Mouse (Mus musculus): ENCODE data around the gene Imp4. TPM values are rescaled to one million over a fixed set of nuclear protein-coding genes. Genes with fewer than 3 reads are reported as not detected.

Imp4 gene
- polyA plus RNA-seq, 1 experiment from 2014 or later = 49.3 TPM

GRCm38 (mm10) chr1:34489852-34490541 is 50.3 kb downstream of the Imp4 start:
- Histone ChIP-seq H3K4me2 (ENCODE audit: low read length) (no peak overlapping the region), H3K9me3 (replicated peaks; ENCODE audit: control insufficient read depth, low read length, poor library complexity, severe bottlenecking) (no peaks in the 10 kb centered on the region), H3K4me3 (ENCODE audit: low read depth, low read length) (no peak overlapping the region), H3K9ac (ENCODE audit: low read depth, low read length) (no peak overlapping the region), H3K27me3 (ENCODE audit: control insufficient read depth, insufficient read depth, low read depth, low read length) (no peaks in the 10 kb centered on the region), H3K36me3 (ENCODE audit: control insufficient read depth, insufficient read depth, low read length) (no peaks in the 10 kb centered on the region), H3K4me1 (ENCODE audit: control insufficient read depth, insufficient read depth, low read length) (peaks cover 2% of the 10 kb centered on the region; the same call in 1 of the 2 replicates), H3K27ac (ENCODE audit: low read length) (no peak overlapping the region)
- ATAC-seq = no peak
- 88% methylated on average over 6 of the region's 6 CpGs for WGBS

- Histone ChIP-seq H3K4me2 (ENCODE audit: low read length) (no peak overlapping the region), H3K9me3 (replicated peaks; ENCODE audit: control insufficient read depth, low read length, poor library complexity, severe bottlenecking) (no peaks in the 10 kb centered on the region), H3K27me3 (ENCODE audit: control insufficient read depth, insufficient read depth, low read depth, low read length) (no peaks in the 10 kb centered on the region), H3K4me3 (ENCODE audit: low read depth, low read length) (no peak overlapping the region), H3K27ac (ENCODE audit: low read length) (no peak overlapping the region), H3K36me3 (ENCODE audit: control insufficient read depth, insufficient read depth, low read length) (no peaks in the 10 kb centered on the region), H3K9ac (ENCODE audit: low read depth, low read length) (no peak overlapping the region), H3K4me1 (ENCODE audit: control insufficient read depth, insufficient read depth, low read length) (no peaks in the 10 kb centered on the region)
- no peak for ATAC-seq
- WGBS = 86% methylated on average over 4 of the region's 4 CpGs
Measured at GRCm38 (mm10) chr1:34491480-34491879, 51.8 kb downstream of the Imp4 start.

Small RNAs within 50 kb of the gene (microRNA-seq; reads per million reads assigned to microRNA genes)
- gene Mir5103 = 0.69 reads per million

Other genes with a start within 250 kb of the Imp4 start
- 65.2 and 66.8 TPM in 2 replicates for gene Ccdc115, start 179 bp upstream of the Imp4 start, polyA plus RNA-seq (2015; fragmentation: Nextera tagmentation; extraction: Ambion mirVana)
- 2.9 and 3.4 TPM in 2 replicates for gene Ptpn18, start 19.9 kb downstream of the Imp4 start, polyA plus RNA-seq (2015; fragmentation: Nextera tagmentation; extraction: Ambion mirVana)
- not detected in 2 replicates for gene Prss39, start 58.6 kb downstream of the Imp4 start, polyA plus RNA-seq (2015; fragmentation: Nextera tagmentation; extraction: Ambion mirVana)
- 0.60 TPM in 1 of 2 replicates, not detected in the other for gene Cfc1, start 95.8 kb downstream of the Imp4 start, polyA plus RNA-seq (2015; fragmentation: Nextera tagmentation; extraction: Ambion mirVana)
- gene Prss40, start 121.1 kb downstream of the Imp4 start, polyA plus RNA-seq (2015; fragmentation: Nextera tagmentation; extraction: Ambion mirVana) = 0.25 TPM in 1 of 2 replicates, not detected in the other
- gene Amer3, start 139.8 kb downstream of the Imp4 start, polyA plus RNA-seq (2015; fragmentation: Nextera tagmentation; extraction: Ambion mirVana) = 36.9 and 38.1 TPM in 2 replicates